20 mouse cellular contexts compared by ENCODE assay signal in the genomic region with DNA sequence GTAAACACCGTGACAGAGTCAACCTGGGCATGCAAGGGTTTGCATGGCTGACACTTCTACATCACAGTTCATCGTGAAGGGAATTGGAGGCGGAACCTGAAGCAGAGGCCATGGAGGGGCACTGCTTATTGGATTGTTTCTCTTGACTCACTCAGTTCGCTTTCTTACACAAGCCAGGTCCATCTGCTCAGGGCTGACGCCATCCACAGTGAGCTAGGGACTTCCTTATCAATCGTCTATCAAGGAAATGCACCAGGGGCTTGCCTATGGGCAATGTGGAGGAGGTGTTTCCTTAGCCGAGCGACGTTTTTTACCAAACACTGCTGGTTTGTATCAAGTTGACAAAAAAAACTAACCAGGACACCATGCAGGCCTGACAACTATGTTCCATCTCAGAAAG. TPM values are rescaled to one million over a fixed set of nuclear protein-coding genes. Genes with fewer than 3 reads are reported as not detected.
DNase-seq lines count a peak whose midpoint lies in the region; ATAC-seq and TF ChIP-seq lines count a peak whose summit lies in the region.
"Had no signal": no experiment of that assay in that cellular context is flagged by ENCODE, and none has a peak within 500 bp of the region (broad histone marks: within the 10 kb centered on the region; RNA-seq: fewer than 3 reads in every experiment).

No protein-coding gene starts in this region.

- H3K9me3 ChIP-seq in liver, postnatal 0 days (ENCODE audit: low read length): no peaks in the 10 kb centered on the region
- no peaks in the 10 kb centered on the region for H3K9me3 ChIP-seq in liver, embryonic 12.5 days (replicated peaks)
- no peaks in the 10 kb centered on the region for H3K9me3 ChIP-seq in hindbrain, embryonic 13.5 days
- H3K9me3 ChIP-seq in forebrain, embryonic 10.5 days: no peaks in the 10 kb centered on the region
- H3K9me3 ChIP-seq: embryonic facial prominence, embryonic 12.5 days; hindbrain, embryonic 15.5 days; limb, embryonic 15.5 days; midbrain, embryonic 10.5 days had no signal

- no peak for ATAC-seq in liver, postnatal 0 days
- ATAC-seq in activated CD4-positive, CD25-positive, alpha-beta regulatory T cell, adult 4 months: peak; percentile 83
- ATAC-seq in liver, embryonic 12.5 days: peak; percentile 51
- ATAC-seq in hindbrain, embryonic 13.5 days (ENCODE audit: low FRiP score): no peak
- ATAC-seq: forebrain, embryonic 16.5 days had no signal

- WGBS in liver, postnatal 0 days (ENCODE audit: insufficient replicate concordance): 46% methylated on average over 9 of the region's 9 CpGs
- 33% methylated on average over 9 of the region's 9 CpGs for WGBS in liver, embryonic 12.5 days (ENCODE audit: insufficient replicate concordance)
- WGBS in hindbrain, embryonic 13.5 days: 90% methylated on average over 9 of the region's 9 CpGs
- WGBS in forebrain, embryonic 10.5 days: 88% methylated on average over 9 of the region's 9 CpGs

- DNase-seq in liver: peak; percentile 44
- no peak for DNase-seq in liver, postnatal 0 days
- peak; percentile 51 for DNase-seq in naive thymus-derived CD4-positive, alpha-beta T cell, adult 2 months (ENCODE audit: low read depth)
- DNase-seq in cerebellum, adult 18-20 months: no peak
- DNase-seq in forebrain, embryonic 10.5 days (ENCODE audit: extremely low spot score, low spot score): no peak
- DNase-seq: adrenal gland, postnatal 25 days; cerebellum, adult 2 months; gastrocnemius, adult 2 months; kidney, adult 8-10 months; lung, postnatal 10 days; right cerebral cortex, postnatal 4 days; thymus, postnatal 36 days had no signal

- peaks cover 8% of the 10 kb centered on the region; the same call in 1 of the 2 replicates for H3K36me3 ChIP-seq in liver, postnatal 0 days (replicated peaks; ENCODE audit: insufficient read depth, low read length)
- peaks cover 10% of the 10 kb centered on the region for H3K36me3 ChIP-seq in liver, embryonic 12.5 days
- no peaks in the 10 kb centered on the region for H3K36me3 ChIP-seq in hindbrain, embryonic 13.5 days
- no peaks in the 10 kb centered on the region for H3K36me3 ChIP-seq in forebrain, embryonic 10.5 days (replicated peaks)
- H3K36me3 ChIP-seq: embryonic facial prominence, embryonic 12.5 days; hindbrain, embryonic 15.5 days; midbrain, embryonic 10.5 days had no signal

- H3K27ac ChIP-seq in liver, postnatal 0 days (ENCODE audit: low read depth): no peak overlapping the region
- H3K27ac ChIP-seq in liver, embryonic 12.5 days: peak overlapping the region; percentile 66
- H3K27ac ChIP-seq in hindbrain, embryonic 13.5 days: no peak overlapping the region
- H3K27ac ChIP-seq in forebrain, embryonic 10.5 days: no peak overlapping the region
- H3K27ac ChIP-seq: embryonic facial prominence, embryonic 12.5 days; gastrocnemius, adult 2 months; hindbrain, embryonic 15.5 days; limb, embryonic 15.5 days; midbrain, embryonic 10.5 days had no signal

- no peak overlapping the region; the same call in 1 of the 2 replicates for H3K4me2 ChIP-seq in liver, postnatal 0 days (ENCODE audit: low read depth, low read length)
- H3K4me2 ChIP-seq in liver, embryonic 12.5 days: peak overlapping the region; percentile 28
- no peak overlapping the region for H3K4me2 ChIP-seq in hindbrain, embryonic 13.5 days
- H3K4me2 ChIP-seq: embryonic facial prominence, embryonic 12.5 days; hindbrain, embryonic 15.5 days; limb, embryonic 15.5 days had no signal

- H3K4me3 ChIP-seq in liver, postnatal 0 days (ENCODE audit: low read depth, low read length): no peak overlapping the region
- H3K4me3 ChIP-seq in liver, embryonic 12.5 days: no peak overlapping the region
- no peak overlapping the region for H3K4me3 ChIP-seq in hindbrain, embryonic 13.5 days
- H3K4me3 ChIP-seq in forebrain, embryonic 10.5 days: no peak overlapping the region
- H3K4me3 ChIP-seq: embryonic facial prominence, embryonic 12.5 days; gastrocnemius, adult 2 months; hindbrain, embryonic 15.5 days; limb, embryonic 15.5 days; midbrain, embryonic 10.5 days had no signal

- no peaks in the 10 kb centered on the region for H3K27me3 ChIP-seq in liver, postnatal 0 days (ENCODE audit: insufficient read depth, low read length)
- no peaks in the 10 kb centered on the region for H3K27me3 ChIP-seq in liver, embryonic 12.5 days (replicated peaks)
- no peaks in the 10 kb centered on the region for H3K27me3 ChIP-seq in hindbrain, embryonic 13.5 days
- no peaks in the 10 kb centered on the region for H3K27me3 ChIP-seq in forebrain, embryonic 10.5 days (ENCODE audit: poor library complexity, severe bottlenecking)
- H3K27me3 ChIP-seq: embryonic facial prominence, embryonic 12.5 days; hindbrain, embryonic 15.5 days; limb, embryonic 15.5 days had no signal

- TF ChIP-seq CTCF in liver, postnatal 0 days (IDR thresholded peaks at IDR 0.05; ENCODE audit: low read depth): no peak

- H3K9ac ChIP-seq in liver, postnatal 0 days (replicated peaks): no peak overlapping the region
- H3K9ac ChIP-seq in liver, embryonic 12.5 days: no peak overlapping the region
- H3K9ac ChIP-seq in hindbrain, embryonic 13.5 days: no peak overlapping the region
- H3K9ac ChIP-seq: embryonic facial prominence, embryonic 12.5 days; hindbrain, embryonic 15.5 days; limb, embryonic 15.5 days had no signal

- H3K4me1 ChIP-seq in liver, postnatal 0 days (ENCODE audit: insufficient read depth): peaks cover 15% of the 10 kb centered on the region
- peaks cover 68% of the 10 kb centered on the region for H3K4me1 ChIP-seq in liver, embryonic 12.5 days
- peaks cover 8% of the 10 kb centered on the region; the same call in 1 of the 2 replicates for H3K4me1 ChIP-seq in hindbrain, embryonic 13.5 days (replicated peaks)
- no peaks in the 10 kb centered on the region for H3K4me1 ChIP-seq in forebrain, embryonic 10.5 days
- H3K4me1 ChIP-seq: embryonic facial prominence, embryonic 12.5 days; midbrain, embryonic 10.5 days had no signal

- TF ChIP-seq EP300 in liver, postnatal 0 days (IDR thresholded peaks at IDR 0.05; ENCODE audit: low read depth): no peak

RNA-seq across cellular contexts. Expression of a gene that starts 18.0 kb away (rescaled TPM):
- 15.1 and 16.2 TPM in 2 replicates for polyA plus RNA-seq in liver, postnatal 0 days (2015; fragmentation: Nextera tagmentation; extraction: Ambion mirVana)
- polyA plus RNA-seq in activated CD4-positive, CD25-positive, alpha-beta regulatory T cell, adult 4 months (2017; shearing (Covaris generic)): 10 to 100 TPM; 25.7 to 32.5 TPM
- polyA plus RNA-seq in liver, embryonic 12.5 days (2016; fragmentation: Nextera tagmentation; extraction: Ambion mirVana): 22.4 and 23.5 TPM in 2 replicates
- polyA plus RNA-seq in hindbrain, embryonic 13.5 days (2015; fragmentation: Nextera tagmentation; extraction: Ambion mirVana): 43.9 and 46.1 TPM in 2 replicates
- polyA plus RNA-seq in forebrain, embryonic 10.5 days (2016; fragmentation: Nextera tagmentation; extraction: Ambion mirVana): 45.6 and 51.5 TPM in 2 replicates

RNA-seq across cellular contexts. Expression of a gene that starts 18.3 kb away (rescaled TPM):
- 9.0 and 11.0 TPM in 2 replicates for polyA plus RNA-seq in liver, postnatal 0 days (2015; fragmentation: Nextera tagmentation; extraction: Ambion mirVana)
- polyA plus RNA-seq in activated CD4-positive, CD25-positive, alpha-beta regulatory T cell, adult 4 months (2017; shearing (Covaris generic)): 100 to 1,000 TPM; 122 to 145 TPM
- polyA plus RNA-seq in liver, embryonic 12.5 days (2016; fragmentation: Nextera tagmentation; extraction: Ambion mirVana): 18.9 and 21.2 TPM in 2 replicates
- polyA plus RNA-seq in hindbrain, embryonic 13.5 days (2015; fragmentation: Nextera tagmentation; extraction: Ambion mirVana): 3.8 and 3.9 TPM in 2 replicates
- polyA plus RNA-seq in forebrain, embryonic 10.5 days (2016; fragmentation: Nextera tagmentation; extraction: Ambion mirVana): 3.8 TPM in 2 replicates

RNA-seq across cellular contexts. Expression of a gene that starts 47.7 kb away (rescaled TPM):
- polyA plus RNA-seq in liver, postnatal 0 days (2015; fragmentation: Nextera tagmentation; extraction: Ambion mirVana): 1.8 and 2.4 TPM in 2 replicates
- under 1 TPM; 0.25 to 0.61 TPM for polyA plus RNA-seq in activated CD4-positive, CD25-positive, alpha-beta regulatory T cell, adult 4 months (2017; shearing (Covaris generic))
- polyA plus RNA-seq in liver, embryonic 12.5 days (2016; fragmentation: Nextera tagmentation; extraction: Ambion mirVana): 3.9 TPM in 2 replicates
- 1.5 and 1.6 TPM in 2 replicates for polyA plus RNA-seq in hindbrain, embryonic 13.5 days (2015; fragmentation: Nextera tagmentation; extraction: Ambion mirVana)
- polyA plus RNA-seq in forebrain, embryonic 10.5 days (2016; fragmentation: Nextera tagmentation; extraction: Ambion mirVana): 5.3 and 5.7 TPM in 2 replicates

Comparison
In these comparisons a context has a peak if more than half of its experiments do, and no peak if none do; other contexts are left out.
1. DNase-seq: peak in liver (single experiment) and naive thymus-derived CD4-positive, alpha-beta T cell, adult 2 months (single experiment); none in liver, postnatal 0 days (single experiment), cerebellum, adult 18-20 months (0 of 2) and forebrain, embryonic 10.5 days (single experiment).
2. ATAC-seq: peak in activated CD4-positive, CD25-positive, alpha-beta regulatory T cell, adult 4 months (single experiment) and liver, embryonic 12.5 days (single experiment); none in liver, postnatal 0 days (single experiment) and hindbrain, embryonic 13.5 days (single experiment).